Mouse (Mus musculus) embryo, embryonic 10.5 days (tissue): ENCODE data around the gene Fau.

Experiments used
- DNase-seq: peaks from one replicate; pipeline ENCODE4 v3.0.0-alpha.2; 2015; ENCODE audit warnings: low spot score

Fau gene

DNA sequence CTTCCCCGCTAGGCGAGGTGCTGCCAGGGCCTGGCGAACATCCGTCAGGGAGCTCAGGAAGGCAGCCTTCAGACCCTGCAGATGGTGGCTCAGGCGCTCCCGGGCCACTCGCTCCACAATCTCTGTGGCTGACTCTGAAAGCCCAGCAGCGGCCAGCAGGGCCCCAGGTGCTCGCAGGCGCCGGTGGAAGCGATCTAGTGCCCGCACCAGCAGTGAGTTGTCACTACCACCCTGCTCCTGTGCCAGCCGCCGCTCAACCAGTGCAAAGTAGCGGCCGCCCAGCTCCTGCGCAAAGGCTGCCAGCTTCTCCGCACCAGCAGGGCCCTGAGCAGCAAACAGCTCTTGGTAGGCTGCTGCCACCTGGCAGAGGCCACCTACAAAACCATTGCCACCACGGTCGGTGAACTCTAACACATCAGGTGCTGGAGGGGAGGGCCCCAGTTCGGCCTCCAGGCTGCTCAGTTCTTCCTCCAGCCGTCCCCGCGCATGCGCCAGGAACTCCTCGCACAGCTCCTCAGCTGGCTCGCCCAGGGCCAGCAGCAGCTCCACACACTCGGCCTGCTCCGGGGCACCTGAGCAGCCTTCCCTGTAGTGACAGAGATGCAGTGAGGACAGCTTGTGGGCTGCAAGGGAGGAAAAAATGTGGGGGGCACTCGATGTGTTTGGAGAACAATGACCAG is 13.1 kb downstream of the Fau start:
- DNase-seq = no peak

- no peak for DNase-seq
Measured at GRCm38 (mm10) chr19:6071261-6071660, 13.6 kb downstream of the Fau start.

DNA sequence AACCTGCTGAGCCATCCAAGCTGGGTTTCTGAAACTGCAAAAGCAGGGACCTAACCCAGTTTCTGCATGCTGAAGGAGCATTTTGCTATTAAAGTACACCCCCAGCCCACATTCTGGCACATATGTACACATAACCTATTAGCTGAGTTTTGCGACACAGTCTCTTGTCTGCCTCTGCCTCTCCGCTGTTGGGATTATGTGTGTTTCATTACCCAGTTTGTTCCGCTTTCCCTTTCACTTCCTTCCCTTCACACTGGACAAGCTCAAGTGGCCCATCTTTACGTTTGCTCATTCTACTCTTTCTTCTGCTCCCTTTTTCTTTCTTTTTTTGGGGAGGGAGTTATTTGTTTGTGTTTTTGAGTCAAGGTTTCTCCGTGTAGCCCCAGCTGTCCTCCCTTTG is 16.2 kb downstream of the Fau start:
- no peak for DNase-seq

DNA sequence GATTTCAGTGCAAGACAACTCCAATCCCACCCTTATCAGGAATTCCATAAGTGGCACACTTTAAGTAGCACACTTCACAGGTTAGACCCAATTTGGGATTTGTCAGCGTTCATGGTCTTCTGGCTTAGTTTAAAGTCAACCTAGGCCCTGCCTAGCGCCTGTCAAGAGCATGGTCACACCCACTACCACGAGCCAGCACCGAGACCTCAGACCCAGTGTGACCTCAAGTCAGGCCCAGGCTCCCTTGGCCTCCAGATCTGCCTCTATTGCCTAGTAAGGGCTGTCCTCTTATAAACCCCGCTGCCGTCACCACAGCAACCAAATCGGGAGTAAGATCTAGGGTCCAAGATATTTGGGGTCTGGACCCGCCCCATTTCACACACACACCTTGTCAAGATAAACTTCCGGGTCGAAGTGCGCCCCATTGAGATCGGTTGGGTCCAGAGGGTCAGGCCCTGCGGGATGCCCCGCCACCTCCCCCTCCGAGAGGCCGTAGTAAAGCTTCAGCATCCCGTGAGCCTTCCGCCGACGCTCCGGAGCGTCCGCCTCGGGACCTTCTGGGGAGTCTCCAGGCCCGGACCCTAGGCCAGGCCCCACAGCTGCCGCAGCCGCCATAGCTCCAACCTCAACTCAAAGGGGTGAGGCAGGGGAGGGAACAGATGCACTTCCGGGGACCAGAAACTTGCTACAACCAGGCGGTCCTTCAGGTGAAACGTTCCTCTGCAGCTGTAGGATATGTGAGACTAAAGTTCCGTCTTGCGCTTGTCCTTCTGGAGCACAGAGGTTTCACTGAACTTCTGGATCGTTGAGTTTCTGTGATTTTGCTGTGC is 19.1 kb downstream of the Fau start, which contains the start of gene Vps51:
Gene Vps51 (minus strand): TSS at position 668 of the 830 bp plus-strand sequence.
- DNase-seq = peak; percentile 97

GRCm38 (mm10) chr19:6079983-6080480 is 22.4 kb downstream of the Fau start, which contains the start of gene Tmem262:
Tmem262 (plus strand) TSS chr19:6080033.
- DNase-seq = no peak

DNA sequence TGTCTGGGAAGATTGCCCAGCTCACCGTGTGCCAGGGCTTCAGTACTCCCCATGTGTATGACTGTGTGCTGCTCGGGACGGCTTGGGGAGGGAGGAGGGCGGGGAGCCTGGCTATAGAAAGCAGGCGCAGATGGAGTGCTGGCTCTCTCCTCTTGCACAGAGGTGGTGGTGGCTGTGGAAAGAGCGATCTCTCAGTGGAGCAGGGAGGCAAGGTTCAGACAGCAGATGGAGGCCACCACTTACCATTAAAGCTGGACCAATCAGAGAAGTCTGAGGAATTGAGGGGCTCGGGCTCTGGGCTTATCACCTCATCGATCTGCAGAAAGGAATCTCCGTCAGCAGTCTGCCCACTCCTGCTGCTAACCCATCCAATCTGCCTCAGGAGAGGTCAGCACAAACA is 24.5 kb downstream of the Fau start, which contains the start of gene Gm28374:
Gene Gm28374 (minus strand): TSS at position 101 of the 400 bp plus-strand sequence.
- no peak for DNase-seq

DNA sequence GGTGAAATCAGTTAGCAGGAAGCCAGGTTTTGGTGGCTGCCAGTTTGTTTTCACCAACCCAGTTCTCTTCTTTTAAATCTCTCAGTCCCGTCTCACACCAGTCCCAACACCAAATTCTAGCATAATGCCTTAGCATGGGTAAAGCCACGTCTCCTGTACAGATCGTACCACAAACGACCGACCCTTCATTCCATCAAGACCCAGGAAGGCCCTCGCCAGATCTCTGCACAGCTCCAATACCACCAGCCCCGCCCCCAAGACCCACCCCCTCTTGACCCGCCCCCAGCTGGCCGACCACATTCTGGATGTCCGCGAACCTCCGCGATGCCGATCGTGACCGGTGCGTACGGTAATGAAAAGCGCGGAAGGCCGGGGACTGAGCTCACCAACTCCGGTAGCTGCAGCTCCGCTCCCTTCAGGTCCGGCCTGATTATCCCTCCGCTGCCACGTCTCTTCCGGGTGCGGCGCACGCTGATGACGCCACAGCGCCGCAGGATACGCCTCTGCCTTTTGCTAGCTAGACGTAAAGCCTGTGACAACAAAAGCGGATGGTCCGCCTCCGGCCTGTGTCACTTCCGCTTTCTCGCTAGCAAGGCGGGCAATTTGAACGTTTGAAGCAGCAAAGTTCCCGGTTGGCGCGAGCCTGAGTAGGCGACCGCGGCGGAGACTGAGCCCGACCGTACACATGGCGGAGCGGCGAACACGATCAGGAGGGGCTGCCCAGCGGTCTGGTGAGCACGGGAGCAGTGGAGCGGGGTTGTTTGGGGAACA is 27.0 kb downstream of the Fau start, which contains the start of the genes Zfpl1 and Cdca5:
Gene Zfpl1 (minus strand): TSS at position 479 of the 771 bp plus-strand sequence.
Gene Cdca5 (plus strand): TSS at position 506 of the 771 bp plus-strand sequence.
- peak; percentile 99 for DNase-seq

DNA sequence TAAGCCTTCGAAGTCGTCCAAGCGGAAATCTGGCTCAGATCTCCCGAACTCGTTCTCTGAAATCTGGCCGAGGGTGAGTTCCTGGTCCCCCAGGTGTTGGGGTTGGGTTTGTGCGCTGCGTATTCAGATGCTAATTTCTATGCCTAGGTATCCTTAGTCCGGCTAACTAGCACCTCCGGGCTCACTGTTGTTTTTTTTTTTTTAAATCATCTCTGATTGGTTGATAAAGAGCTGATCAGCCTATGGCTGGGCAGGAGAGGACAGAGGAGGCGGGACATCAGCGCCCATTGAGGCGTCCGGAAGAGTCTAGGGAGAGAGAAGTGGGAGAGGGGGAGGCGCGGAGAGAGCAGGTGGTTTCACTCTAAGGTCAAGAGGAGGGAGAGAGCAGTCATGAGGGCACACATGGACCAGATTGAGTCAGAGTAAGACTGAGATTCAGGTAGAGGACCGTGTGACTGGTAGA is 27.8 kb downstream of the Fau start:
- peak; percentile 87 for DNase-seq

DNA sequence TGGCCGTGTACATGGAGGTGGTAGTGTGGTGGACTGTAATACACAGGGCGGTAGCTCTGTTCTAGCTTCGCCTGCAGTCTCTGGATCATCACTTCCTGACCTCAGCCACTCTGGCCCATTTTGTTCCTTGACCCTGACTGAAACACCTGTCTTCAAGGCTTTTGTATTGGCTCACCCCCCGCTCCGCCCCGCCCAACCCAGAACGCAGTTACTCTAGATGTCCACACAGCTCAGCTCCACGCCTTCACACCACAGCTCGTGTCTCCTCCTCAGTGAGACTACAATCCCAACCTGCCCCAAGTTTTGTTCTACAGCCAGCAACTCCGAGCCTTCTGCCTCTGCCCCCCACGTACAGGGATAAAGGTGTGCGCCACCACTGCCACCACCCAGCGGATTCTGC is 31.2 kb downstream of the Fau start:
- no peak for DNase-seq

- DNase-seq = no peak
Measured at GRCm38 (mm10) chr19:6094119-6094518, 36.5 kb downstream of the Fau start, which contains the start of gene AC131692.1. AC131692.1 (plus strand) TSS chr19:6094419.

GRCm38 (mm10) chr19:6097847-6098246 is 40.2 kb downstream of the Fau start:
- DNase-seq = no peak

DNA sequence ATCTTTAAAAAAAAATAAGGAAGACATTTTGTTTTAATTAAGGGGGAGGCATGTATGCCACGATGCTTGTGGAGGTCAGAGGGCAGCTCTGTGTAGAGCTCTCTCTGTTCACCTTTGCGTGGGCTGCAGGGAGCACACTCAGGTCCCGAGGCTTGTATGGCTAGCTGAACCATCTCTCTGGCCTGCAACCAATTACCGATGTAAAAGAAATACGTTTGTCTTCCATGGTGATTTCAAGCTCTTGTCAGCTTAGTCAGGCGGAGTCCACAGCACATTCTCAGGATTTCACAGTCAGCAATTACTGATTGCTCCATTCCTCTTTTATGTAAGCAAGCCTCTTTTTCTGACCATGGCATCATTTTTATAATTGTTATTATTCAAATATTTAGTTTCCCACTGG is 43.5 kb downstream of the Fau start:
- peak; percentile 29 for DNase-seq

DNA sequence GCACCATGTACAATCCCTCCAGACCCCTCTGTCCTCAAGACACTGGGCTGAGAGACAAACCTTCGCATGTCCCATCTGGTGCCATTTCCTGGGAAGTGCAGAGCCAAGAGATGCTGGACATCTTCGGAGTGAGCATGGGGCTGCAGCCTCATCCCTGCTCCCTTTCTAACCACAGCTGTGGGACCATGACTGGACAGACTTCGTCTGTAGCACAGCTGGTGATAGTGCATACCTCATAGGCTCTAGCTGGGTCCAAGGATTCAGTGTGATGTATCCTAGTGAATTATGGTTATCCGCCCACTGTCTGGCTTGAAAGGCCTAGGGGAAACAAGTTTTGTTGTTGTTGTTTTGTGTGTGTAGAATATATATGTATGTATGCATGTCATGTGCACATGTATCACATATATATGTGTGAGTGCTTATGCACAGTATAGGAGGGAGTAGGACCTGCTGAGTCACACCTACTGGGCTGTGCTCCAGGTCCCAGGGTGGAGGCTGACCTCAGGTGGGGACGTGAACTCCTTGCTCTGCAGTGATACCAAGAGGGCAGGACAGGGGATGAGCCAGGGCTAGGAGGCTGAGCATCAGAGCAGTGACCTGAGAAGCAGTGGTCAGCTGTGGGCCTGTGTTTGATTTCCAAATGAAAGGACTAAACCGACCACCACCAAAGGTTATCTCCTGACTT is 44.7 kb downstream of the Fau start:
- DNase-seq = no peak

GRCm38 (mm10) chr19:6104476-6104875 is 46.8 kb downstream of the Fau start:
- DNase-seq = no peak

GRCm38 (mm10) chr19:6105586-6105985 is 47.9 kb downstream of the Fau start, which contains the start of gene Naaladl1:
Naaladl1 (plus strand) TSS chr19:6105782.
- DNase-seq = no peak
